Mouse (Mus musculus) liver, embryonic 11.5 days (tissue): Measurements from ENCODE around the gene Cemip. TPM values are rescaled to one million over a fixed set of nuclear protein-coding genes. Genes with fewer than 3 reads are reported as not detected.

Experiments used
- ATAC-seq: fragments of 200-750 bp; cut with Nextera tagmentation; replicated peaks from 2 replicates; pipeline ENCODE4 v1.8.0; 2017; ENCODE audit warnings: moderate number of reproducible peaks, mild to moderate bottlenecking, moderate TSS enrichment, moderate library complexity; ENCODE audit not compliant: low FRiP score
- DNase-seq: peaks from one replicate; pipeline ENCODE4 v3.0.0-alpha.2; 2017; ENCODE audit warnings: low spot score
- H3K27ac ChIP-seq: fragments of 300-500 bp; sonication (generic); 2 replicates; pipeline ENCODE4 v1.5.1; 2014; ENCODE audit warnings: mild to moderate bottlenecking, low read depth, low read length, control low read depth
- H3K27me3 ChIP-seq: fragments of 300-500 bp; sonication (generic); replicated peaks from 2 replicates; pipeline ENCODE4 v1.6.1; 2014; ENCODE audit warnings: low read length, mixed read lengths; ENCODE audit not compliant: control insufficient read depth, insufficient read depth
- H3K36me3 ChIP-seq: fragments of 300-500 bp; sonication (generic); 2 replicates; pipeline ENCODE4 v1.6.1; 2014; ENCODE audit warnings: mild to moderate bottlenecking, low read length, moderate library complexity, mixed read lengths; ENCODE audit not compliant: control insufficient read depth, insufficient read depth
- H3K4me1 ChIP-seq: fragments of 300-500 bp; sonication (generic); replicated peaks from 2 replicates; pipeline ENCODE4 v1.6.1; 2014; ENCODE audit warnings: low read length, mixed read lengths; ENCODE audit not compliant: control insufficient read depth, insufficient read depth
- H3K4me2 ChIP-seq: fragments of 300-500 bp; sonication (generic); 2 replicates; pipeline ENCODE4 v1.6.1; 2014; ENCODE audit warnings: mild to moderate bottlenecking, control low read depth, moderate library complexity
- H3K4me3 ChIP-seq: fragments of 300-500 bp; sonication (generic); 2 replicates; pipeline ENCODE4 v1.5.1; 2014; ENCODE audit warnings: low read depth, low read length, control low read depth
- H3K9ac ChIP-seq: fragments of 300-500 bp; sonication (generic); 2 replicates; pipeline ENCODE4 v1.6.1; 2014; ENCODE audit warnings: low read depth, low read length, control low read depth
- H3K9me3 ChIP-seq: fragments of 300-500 bp; sonication (generic); 2 replicates; pipeline ENCODE4 v1.6.1; 2016; ENCODE audit warnings: low read length, inconsistent platforms, mixed read lengths; ENCODE audit not compliant: control insufficient read depth
- WGBS: fragments of 180-500 bp; shearing (Covaris S2); extraction: QIAGEN DNeasy Blood & Tissue Kit; methylation state at CpG from one replicate; pipeline ENCODE4 v1.1.7; 2014; 5-methylcytosine and 5-hydroxymethylcytosine counted together
- polyA plus RNA-seq: library from polyadenylated mRNA; unstranded; fragments of >200 nt; fragmentation: Nextera tagmentation; extraction: Ambion mirVana; gene quantifications from 2 replicates; pipeline ENCODE4 v1.2.1, GENCODE M21; 2014

Gene Cemip
- polyA plus RNA-seq, 1 experiment from 2014 or later, result 0.15 TPM

GRCm38 (mm10) chr7:83883276-83884020 is 202.9 kb downstream of the Cemip start:
- Histone ChIP-seq H3K27me3 (no peaks in the 10 kb centered on the region), H3K36me3 (peaks cover 11% of the 10 kb centered on the region), H3K4me1 (peaks cover 36% of the 10 kb centered on the region), H3K4me3 (peak overlapping the region; percentile 95), H3K27ac (peak overlapping the region; percentile 100), H3K4me2 (peak overlapping the region; percentile 97), H3K9ac (peak overlapping the region; percentile 96), H3K9me3 (no peaks in the 10 kb centered on the region)
- 0% methylated on average over 83 of the region's 91 CpGs for WGBS
- ATAC-seq, result peak; percentile 76
- no peak for DNase-seq

Other genes starting within 250 kb of the Cemip start
- gene Tlnrd1, start 202.2 kb downstream of the Cemip start, polyA plus RNA-seq, result 16.4 and 17.4 TPM in 2 replicates
- gene Mesd, start 202.0 kb downstream of the Cemip start, polyA plus RNA-seq, result 92.6 and 93.0 TPM in 2 replicates
- 41.3 and 45.7 TPM in 2 replicates for gene Abhd17c, start 65.4 kb upstream of the Cemip start, polyA plus RNA-seq